Mouse (Mus musculus) ovary, postnatal 36 days (tissue): ENCODE data around the gene Mrpl28.
"Not testable (repeated sequence)": the region's sequence is repeated elsewhere in the genome, so short reads cannot be mapped to it uniquely, and the experiment has no call there.

ENCODE experiments used
- DNase-seq: peaks from one replicate; pipeline ENCODE4 v3.0.0; 2022; ENCODE audit warnings: low spot score, mixed read lengths

The Mrpl28 gene

DNA sequence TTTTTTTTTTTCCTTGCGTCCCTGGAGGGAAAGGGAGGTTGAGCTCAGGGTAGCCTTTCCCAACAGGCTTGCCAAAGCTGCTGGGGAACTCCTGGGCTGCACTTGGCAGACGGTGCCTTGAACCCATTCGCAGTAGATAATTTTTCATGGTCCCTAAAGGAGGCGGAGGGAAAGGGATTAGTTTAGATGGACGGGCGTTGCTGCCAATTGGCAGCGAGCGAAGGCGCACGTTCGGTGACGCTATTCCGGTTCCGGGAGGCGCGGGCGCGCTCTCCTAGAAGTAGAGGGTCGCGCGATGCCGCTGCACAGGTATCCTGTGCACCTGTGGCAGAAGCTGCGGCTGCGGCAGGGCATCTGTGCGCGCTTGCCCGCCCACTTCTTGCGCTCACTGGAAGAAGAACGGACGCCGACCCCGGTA lies at the start of gene Mrpl28:
TSS of gene Mrpl28 (plus strand) at position 234 of the 418 bp plus-strand sequence.
- DNase-seq: peak; percentile 88

DNA sequence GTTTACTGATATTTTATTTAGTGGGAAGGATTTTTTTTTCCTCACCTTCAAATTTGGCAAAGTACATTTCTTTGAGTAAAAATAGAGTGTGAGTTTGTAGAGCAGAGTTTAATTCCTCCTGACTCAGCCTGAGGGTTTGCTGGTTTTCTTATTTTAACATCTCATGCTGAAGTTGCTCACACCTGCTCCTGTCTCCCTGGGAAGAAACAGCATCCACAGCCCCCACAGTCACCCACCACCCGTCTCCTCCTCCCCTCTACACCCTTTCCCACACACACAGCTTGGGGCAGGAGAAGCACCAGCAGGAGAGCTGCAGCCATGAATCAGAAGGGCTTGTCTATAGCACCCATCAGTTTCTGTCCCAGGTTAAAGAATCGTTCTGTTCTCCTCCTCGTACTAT lies 48.1 kb upstream of the Mrpl28 start:
- DNase-seq: no peak

DNA sequence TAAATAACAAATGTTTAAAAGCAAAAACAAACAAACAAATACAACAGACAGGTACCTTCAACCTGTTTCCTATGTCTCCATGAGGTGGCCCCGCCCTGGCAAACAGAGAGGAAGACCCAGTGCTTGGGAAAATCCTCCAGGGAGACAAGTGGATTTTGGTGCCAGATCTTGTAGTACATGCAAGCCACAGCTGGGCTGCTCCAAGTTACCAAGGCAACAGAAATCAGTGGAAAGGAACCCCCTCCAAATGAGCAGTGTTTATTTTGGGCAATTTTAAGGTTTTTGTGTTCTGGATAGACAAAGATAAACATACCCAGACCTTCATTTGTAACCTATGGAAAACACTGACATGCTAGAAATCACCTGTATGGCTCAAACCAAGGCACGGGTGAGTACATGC lies 44.4 kb upstream of the Mrpl28 start:
- DNase-seq: no peak

DNA sequence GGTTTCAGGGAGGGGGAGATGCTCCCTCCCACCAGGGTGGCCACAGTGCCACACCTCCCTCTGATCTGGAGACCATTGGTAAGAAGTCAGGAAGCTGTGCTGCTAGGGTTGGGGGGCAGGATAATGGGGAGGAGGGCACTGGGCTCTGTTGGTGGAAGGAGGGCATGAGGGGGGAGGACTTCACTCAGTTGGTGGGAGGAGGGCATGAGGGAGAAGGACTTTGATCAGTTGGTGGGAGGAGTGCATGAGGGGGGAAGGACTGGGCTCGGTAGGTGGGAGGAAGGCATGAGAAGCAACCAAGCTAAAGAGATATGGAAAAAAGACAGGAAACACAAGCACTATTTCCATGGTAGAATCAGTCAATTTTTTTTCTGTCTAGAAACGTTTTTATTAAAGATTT lies 42.4 kb upstream of the Mrpl28 start:
- DNase-seq: no peak

DNA sequence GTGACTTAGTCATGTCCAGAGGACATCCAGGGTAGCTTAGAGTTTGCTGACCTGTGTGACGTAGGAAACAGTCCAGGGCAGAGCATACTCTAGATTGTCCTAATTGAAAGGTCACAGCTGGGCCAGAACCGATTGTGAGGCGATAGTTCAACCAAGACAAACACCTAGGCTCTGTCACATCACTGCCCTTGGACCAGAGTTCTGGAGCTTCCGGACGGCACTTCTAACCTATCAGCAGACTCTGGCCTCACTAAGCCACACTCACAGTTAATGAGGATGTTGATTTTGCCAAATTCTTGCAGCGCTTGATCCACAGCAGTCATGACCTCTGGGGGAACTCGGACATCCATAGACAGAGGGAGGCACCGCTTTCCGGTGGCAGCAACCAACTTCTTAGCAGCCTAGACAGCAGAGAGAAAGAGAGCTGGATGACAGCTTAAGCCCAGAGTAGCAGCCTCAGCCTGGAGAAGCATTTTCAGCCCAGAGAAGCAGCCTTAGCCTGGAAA lies 36.2 kb upstream of the Mrpl28 start:
- DNase-seq: no peak

DNA sequence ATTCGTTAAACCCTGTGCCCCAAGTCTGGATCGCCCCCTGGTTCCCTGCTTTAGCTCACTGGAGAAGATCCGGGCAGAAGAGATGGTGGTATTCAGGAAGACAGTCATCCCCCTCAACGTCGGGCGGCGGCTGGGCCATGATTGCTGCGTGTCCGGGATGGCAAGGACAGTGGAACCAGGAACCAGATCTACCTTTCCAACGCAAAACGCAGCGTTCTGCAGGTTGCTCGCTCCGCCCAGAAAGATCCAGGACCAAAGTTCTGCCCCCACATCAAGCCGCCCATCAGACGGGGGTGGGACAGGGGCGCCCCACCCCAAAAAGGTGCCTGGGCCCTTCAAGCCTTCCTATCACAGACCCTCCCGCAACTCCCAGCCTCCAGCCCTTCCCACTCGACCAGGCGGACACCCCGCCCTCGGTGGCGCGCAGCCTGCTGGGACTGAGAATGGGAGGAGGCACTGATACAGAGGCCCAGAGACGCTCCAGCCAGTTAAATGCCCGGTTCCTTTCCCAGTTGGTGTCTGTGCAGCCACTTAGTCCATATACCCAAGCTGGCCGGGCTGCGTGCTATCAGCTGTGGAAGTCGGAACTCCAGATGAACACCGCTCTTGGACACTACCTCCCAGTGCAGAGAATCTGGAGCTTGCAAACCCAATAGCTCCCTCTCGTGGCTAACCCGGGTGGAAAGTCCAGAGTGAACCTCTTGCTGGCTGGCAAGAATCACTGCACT lies 33.2 kb upstream of the Mrpl28 start, which contains the start of gene Decr2:
TSS of gene Decr2 (minus strand) at position 433 of the 728 bp plus-strand sequence.
- peak; percentile 89 for DNase-seq

DNA sequence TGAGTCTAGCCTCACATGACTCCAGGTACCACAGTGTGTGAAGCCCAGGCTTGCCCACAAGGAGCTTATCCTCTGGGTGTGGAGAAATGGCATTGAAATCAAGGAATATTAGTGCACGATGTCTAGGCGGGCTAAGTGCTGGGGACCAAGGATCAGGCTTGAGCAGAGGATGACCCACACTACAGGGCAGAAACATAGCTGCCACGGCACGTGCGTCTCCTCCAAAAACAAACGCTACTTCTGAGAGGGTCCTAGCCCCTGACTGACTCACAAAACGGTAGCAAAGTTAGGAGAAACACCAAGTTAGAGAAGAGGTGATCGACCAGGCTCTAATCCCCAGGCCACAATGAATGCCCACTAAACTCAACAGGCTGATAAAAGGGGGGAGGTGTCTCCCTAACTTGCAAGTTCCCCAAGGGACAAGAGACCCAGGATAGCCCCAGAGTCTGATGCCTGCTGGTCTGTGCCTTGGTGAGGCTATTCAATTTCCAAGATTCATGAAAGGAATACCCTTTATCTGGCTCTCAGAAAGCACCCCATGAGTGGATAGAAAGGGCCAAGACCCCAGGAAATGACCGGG lies 28.7 kb upstream of the Mrpl28 start:
- no peak for DNase-seq

DNA sequence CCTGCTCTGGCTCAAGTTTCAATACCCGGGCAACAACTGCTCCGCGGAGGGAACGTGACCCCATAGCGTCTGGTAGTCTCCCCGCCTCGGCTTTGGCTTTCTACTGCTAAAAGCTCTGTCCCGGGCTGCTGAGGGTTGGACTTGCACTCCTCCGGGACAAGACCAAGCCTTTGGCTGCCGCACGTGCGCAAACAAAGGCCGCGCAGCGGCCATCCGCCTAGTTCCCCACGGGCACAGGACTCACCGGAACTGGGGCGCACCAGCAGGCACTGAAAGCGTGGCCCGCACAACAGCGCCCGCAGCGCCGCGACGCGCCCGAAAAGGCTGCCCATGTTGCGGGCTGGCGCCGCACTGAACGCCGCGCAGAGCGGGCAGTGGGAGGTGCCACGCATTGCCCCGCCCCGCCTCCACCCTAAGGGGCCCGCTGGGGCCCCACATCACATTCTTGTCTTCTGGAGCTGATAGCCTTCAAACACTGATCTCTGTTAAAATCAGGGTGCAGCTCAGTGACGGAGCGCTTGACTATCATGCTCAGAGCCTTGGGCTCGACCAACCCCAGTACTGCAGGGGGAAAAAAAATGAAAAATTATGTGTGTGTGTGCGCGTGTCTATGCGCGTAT lies 28.1 kb upstream of the Mrpl28 start, which contains the start of gene Nme4:
TSS of gene Nme4 (minus strand) at position 482 of the 620 bp plus-strand sequence.
- peak; percentile 66 for DNase-seq

DNA sequence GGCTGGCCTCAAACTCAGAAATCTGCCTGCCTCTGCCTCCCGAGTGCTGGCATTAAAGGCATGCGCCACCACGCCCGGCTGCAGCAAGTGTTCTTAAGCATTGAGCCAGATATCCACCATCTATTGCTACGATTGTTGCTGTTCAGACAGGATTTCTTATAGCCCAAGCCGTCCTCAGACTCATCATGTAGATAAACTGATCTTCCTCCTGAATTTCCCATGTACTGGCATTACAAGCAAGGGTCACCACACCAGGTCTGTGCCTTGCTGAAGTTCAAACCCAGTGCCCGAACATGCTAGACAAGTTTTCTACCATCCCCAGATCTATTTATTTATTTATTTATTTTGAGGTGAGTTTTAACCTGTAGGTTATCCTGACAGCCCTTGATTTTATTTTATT lies 24.8 kb upstream of the Mrpl28 start:
- DNase-seq: no peak

DNA sequence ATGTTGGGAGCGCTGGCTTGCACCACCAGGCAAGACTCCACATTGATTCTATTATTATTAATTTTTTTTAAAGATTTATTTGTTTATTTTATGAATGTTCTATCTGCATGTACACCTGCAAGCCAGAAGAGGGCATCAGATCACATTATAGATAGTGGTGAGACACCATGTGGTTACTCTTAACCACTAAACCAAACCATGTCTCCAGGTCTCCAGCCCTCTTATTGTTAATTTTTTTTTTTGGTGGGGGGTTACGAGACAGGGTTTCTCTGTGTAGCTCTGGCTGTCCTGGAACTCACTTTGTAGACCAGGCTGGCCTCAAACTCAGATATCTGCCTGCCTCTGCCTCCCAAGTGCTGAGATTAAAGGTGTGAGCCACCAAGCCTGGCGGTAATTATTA lies 24.0 kb upstream of the Mrpl28 start:
- not testable (repeated sequence) for DNase-seq

DNA sequence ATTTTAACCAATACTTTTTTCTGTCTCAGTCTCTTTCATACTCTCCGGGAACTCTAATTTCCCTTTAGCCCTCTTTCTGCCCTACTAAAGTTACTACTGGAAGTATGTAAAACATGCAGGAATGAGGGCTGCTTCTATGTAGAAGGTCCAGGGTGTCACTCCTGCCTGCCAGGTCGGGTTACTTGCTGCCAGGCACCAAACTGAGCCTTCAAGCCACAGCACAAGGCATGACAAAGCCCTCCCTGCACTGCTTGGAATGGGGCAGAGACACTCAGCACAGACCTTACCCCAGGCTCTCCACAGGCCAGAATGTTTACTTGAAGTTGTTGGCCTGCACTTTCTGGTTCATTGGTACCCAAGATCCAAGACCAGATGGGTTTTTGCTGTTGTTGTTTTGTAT lies 23.1 kb upstream of the Mrpl28 start:
- DNase-seq: no peak

DNA sequence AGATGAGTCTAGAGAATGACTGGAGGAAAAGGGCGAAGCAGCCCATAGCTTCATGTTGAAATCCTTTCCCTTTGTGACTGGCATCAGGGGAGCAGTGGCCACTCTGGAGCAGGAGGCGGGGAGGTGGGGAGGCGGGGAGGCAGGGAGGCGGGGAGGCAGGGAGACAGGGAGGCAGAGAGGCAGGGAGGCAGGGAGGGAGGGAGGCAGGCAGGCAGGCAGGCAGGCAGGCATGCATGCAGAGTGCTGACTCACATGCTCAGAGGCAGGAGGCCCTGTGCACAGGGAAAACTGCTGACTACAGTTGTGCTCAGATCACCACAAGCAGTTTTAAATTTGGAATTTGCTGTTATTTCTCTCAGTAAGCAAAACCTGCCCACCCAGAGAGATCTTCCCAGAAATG lies 21.8 kb upstream of the Mrpl28 start:
- DNase-seq: no peak

DNA sequence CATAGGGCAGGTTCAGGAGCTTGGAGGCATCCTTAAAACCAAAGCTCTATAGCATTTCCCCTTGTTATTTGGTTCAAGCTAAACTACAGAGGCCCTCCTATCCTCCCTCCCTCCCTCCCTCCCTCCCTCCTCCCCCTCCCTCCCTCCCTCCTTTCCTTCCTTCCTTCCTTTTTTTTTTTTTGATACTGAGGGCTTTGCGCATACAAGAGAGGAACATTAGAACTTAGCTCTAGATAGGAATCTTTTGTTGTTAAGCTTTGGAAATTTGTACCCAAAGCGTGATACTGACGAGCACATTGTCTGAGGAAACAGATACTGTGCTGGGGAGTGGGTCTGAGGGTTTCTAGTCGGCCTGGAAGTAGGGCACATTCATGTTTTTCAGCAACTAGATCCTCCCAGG lies 17.7 kb upstream of the Mrpl28 start:
- DNase-seq: no peak

DNA sequence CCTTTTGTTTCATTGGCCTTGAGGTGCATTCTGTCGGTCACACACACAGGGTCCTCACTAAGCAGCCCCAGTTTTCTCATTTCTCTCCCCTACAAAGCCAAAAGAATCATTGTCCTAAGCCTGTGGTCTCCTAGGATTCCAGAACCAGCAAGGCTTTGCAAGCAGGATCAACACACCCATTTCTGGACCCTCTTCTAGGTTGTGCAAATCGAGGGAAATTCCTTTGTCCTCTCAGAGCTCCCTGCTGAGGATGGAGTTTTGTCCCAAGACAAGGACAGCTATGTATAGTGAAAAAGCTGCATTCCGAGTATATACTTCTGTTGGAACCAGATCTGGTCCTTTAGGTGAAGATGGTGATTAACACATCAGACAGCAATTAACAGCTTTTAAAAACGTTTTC lies 13.1 kb upstream of the Mrpl28 start:
- DNase-seq: no peak

DNA sequence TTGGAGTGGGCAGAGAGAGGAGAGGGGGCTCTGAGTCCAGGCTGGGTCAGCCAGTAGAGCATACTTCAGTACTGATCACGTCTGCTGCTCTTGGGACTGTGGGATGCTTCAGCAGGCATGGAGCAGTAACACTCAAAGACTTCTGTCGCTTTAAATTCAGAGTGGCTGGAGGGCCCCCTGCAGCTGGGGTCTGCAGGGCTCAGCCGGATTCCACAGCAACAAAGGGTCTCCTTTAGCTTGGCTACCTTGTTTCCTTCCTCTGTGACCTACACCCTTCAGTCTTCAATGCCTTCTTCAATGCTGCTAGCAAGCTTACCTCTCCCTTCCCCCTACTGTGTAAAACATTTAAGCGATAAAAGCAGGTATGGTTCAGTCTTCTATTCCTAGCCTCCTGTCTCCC lies 12.3 kb upstream of the Mrpl28 start:
- DNase-seq: no peak

DNA sequence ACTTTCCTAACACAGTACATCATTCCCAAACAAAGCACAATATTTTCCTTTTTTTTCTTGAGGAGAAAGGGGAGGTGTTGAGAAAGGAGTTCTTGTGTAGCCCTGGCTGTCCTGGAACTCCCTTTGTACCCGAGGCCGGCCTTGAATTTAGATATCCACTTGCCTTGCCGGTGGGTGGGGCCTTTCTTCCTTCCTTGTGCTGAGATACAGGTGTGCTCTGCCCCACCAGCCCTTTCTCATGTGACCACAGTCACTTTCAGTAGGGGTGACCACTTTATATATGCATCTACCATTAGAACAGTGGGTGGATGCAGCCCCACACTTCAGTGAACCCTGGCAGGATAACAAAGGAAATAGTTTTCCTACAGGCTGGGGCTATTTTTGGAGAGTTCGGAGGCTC lies 11.6 kb upstream of the Mrpl28 start:
- DNase-seq: no peak

DNA sequence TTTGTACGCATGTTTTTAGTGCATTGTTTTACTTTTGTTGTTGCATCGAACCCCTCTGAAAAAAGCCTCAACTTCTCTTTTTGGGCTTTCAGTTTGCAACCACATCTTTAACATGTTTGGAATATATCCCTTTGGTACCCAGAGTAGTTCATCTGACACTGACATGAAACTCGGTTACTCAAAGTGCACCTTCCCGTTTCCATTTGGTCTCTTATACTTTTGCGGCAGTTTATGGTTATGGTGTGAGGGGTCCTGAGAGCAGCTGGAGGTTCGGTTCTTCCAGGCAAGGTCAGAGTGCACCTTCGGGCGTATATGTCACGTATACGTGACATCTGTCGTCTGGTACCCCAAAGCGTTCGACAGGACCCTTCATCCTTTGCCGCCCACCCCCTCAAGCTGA lies 10.5 kb upstream of the Mrpl28 start:
- DNase-seq: no peak

DNA sequence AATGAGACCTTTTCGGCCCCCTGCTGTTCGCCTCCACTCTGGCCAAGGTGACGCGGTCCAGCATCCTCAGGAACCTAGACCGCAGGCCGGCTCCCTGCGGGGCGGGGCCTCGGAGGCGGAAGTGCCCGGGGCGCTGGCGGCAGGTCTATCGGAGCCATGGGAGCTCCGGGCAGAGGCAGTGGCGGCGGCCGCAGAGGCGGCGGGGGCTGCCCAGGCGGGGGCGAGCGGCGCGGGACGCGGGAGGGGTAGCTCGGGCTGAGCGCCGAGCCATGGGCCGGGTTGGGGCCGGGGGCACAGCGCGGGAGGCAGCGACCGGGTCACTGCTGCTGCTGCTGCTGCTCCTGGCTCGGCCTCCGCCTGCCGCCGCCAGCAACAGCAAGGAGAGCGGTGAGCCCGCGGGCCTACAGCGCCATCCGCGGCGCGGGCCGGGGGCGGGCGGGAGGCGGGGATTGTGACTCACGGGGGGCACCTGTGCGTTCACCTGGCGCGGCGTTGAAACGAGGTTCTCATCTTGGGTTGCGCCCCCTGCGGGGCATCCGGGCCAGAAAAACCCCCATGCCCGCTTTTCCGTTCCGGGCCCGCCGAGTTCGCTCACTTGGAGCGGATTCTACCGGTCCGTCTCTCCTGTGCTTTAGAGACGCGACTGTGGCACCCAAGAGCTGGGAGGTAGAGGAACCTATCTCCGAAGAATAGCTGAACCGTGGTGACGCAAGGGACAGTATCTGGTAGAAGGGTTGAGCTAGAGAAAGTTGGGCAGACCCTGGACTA lies 9.9 kb upstream of the Mrpl28 start, which contains the start of gene Tmem8:
TSS of gene Tmem8 (plus strand) at position 119 of the 768 bp plus-strand sequence.
- DNase-seq: peak; percentile 75

DNA sequence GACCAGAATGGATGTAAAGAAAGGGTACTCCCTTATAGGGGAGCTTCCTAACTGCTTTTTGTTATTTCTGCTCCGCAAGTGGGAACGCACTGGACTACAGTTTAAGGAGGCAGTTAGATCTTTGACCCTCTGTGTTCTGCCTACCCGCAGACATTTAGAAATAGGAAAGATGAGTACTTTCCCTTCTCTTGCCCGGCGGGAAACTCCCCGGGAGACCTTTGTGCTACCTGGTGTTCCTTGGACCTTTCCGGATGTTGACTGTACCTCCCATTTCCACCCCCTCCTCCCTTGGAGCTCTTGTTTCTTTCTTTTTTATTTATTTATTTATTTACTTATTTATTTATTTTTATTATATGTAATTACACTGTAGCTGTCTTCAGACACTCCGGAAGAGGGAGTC lies 9.2 kb upstream of the Mrpl28 start:
- DNase-seq: no peak

DNA sequence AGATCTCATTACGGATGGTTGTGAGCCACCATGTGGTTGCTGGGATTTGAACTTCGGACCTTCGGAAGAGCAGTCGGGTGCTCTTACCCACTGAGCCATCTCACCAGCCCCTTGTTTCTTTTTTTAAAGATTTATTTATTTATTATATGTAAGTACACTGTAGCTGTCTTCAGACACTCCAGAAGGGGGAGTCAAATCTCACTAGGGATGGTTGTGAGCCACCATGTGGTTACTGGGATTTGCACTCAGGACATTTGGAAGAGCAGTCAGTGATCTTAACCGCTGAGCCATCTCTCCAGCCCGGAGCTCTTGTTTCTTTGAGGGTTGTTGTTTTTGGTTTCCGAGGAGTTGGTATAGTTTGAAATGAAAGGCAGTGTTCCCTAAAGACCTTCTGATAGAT lies 8.8 kb upstream of the Mrpl28 start:
- DNase-seq: not testable (repeated sequence)

DNA sequence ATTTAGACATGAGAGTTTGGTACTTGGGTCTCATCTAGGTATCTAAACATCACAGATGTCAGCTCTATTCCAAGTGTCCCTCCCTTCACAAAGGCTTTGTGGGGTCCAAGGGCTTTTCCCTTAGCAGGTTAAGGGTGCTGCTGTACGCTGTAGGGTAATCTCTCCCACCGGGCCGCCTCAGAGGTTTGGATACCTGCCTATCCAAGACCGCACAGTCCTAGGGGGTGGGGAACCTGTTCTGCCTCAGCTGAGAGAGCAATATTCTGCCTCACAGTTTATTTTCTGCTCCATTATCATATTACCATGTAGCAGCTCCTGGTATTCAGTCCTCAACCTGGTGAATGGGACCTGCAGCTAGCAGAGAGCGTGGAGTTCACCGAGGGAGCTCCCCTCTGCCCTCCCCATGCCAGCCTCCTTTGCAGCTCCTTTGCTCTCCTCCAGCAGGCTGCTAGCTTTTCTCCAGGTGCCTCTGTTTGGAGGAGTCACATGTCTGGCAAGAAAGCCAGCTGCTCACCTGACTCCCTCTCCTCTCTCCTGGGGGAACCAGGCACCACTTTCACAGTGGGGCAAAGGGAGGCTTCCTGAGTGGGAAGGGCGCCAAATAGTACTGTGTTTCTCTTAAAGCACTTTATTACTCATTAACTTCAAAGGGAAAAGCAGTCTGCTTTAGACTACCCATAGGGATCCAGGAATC lies 7.9 kb upstream of the Mrpl28 start:
- no peak for DNase-seq
